Mouse (Mus musculus) stomach, embryonic 14.5 days (tissue): ENCODE data around the gene Jtb. TPM values are rescaled to one million over a fixed set of nuclear protein-coding genes. Genes with fewer than 3 reads are reported as not detected.

Experiments used
- ATAC-seq: fragments of 200-750 bp; cut with Nextera tagmentation; 2 replicates; pipeline ENCODE4 v1.8.0; 2017; ENCODE audit warnings: low read depth, moderate TSS enrichment; ENCODE audit not compliant: insufficient number of reproducible peaks, insufficient read depth, low FRiP score
- H3K27ac ChIP-seq: fragments of 300-500 bp; sonication (generic); 2 replicates; pipeline ENCODE4 v1.5.1; 2014; ENCODE audit warnings: mild to moderate bottlenecking, low read length, moderate library complexity, mixed read lengths
- H3K27me3 ChIP-seq: fragments of 300-500 bp; sonication (generic); 2 replicates; pipeline ENCODE4 v1.6.1; 2014; ENCODE audit warnings: low read length, control low read depth, mixed read lengths; ENCODE audit not compliant: control insufficient read depth, insufficient read depth
- H3K36me3 ChIP-seq: fragments of 300-500 bp; sonication (generic); 2 replicates; pipeline ENCODE4 v1.6.1; 2014; ENCODE audit warnings: mild to moderate bottlenecking, control low read depth, low read length, moderate library complexity, mixed read lengths; ENCODE audit not compliant: control insufficient read depth, insufficient read depth
- H3K4me1 ChIP-seq: fragments of 300-500 bp; sonication (generic); 2 replicates; pipeline ENCODE4 v1.6.1; 2014; ENCODE audit warnings: low read length, control low read depth, mixed read lengths; ENCODE audit not compliant: control insufficient read depth, insufficient read depth
- H3K4me2 ChIP-seq: fragments of 300-500 bp; sonication (generic); replicated peaks from 2 replicates; pipeline ENCODE4 v1.6.1; 2014; ENCODE audit warnings: low read depth, low read length, control low read depth
- H3K4me3 ChIP-seq: fragments of 300-500 bp; sonication (generic); 2 replicates; pipeline ENCODE4 v1.5.1; 2014; ENCODE audit warnings: low read depth, low read length, control low read depth
- H3K9ac ChIP-seq: fragments of 300-500 bp; sonication (generic); replicated peaks from 2 replicates; pipeline ENCODE4 v1.6.1; 2014; ENCODE audit warnings: low read depth, mild to moderate bottlenecking, control low read depth, low read length, moderate library complexity, mixed read lengths
- H3K9me3 ChIP-seq: fragments of 300-500 bp; sonication (generic); 2 replicates; pipeline ENCODE4 v1.6.1; 2016; ENCODE audit warnings: low read depth, low read length, control low read depth; ENCODE audit not compliant: control insufficient read depth
- WGBS: fragments of 180-500 bp; shearing (Covaris S2); extraction: QIAGEN DNeasy Blood & Tissue Kit; methylation state at CpG from one replicate; pipeline ENCODE4 v1.1.7; 2014; 5-methylcytosine and 5-hydroxymethylcytosine counted together
- polyA plus RNA-seq: library from polyadenylated mRNA; unstranded; fragments of >200 nt; fragmentation: Nextera tagmentation; extraction: Ambion mirVana; gene quantifications from 2 replicates; pipeline ENCODE4 v1.2.1, GENCODE M21; 2014

Gene Jtb
- polyA plus RNA-seq, 1 experiment from 2014 or later: 112 TPM

- no peak overlapping the region for H3K9ac ChIP-seq
- H3K36me3 ChIP-seq: peaks cover 14% of the 10 kb centered on the region
- no peaks in the 10 kb centered on the region for H3K27me3 ChIP-seq
- H3K4me2 ChIP-seq: no peak overlapping the region
- H3K9me3 ChIP-seq: no peaks in the 10 kb centered on the region
- WGBS: 92% methylated on average over 2 of the region's 2 CpGs
- ATAC-seq: no peak
- H3K4me3 ChIP-seq: no peak overlapping the region
- no peak overlapping the region for H3K27ac ChIP-seq
- H3K4me1 ChIP-seq: no peaks in the 10 kb centered on the region
Observed at GRCm38 (mm10) chr3:90204582-90204981, 26.8 kb upstream of the Jtb start.

- Histone ChIP-seq H3K9ac (no peak overlapping the region), H3K4me2 (no peak overlapping the region), H3K9me3 (no peaks in the 10 kb centered on the region), H3K4me1 (peaks cover 11% of the 10 kb centered on the region; the same call in 1 of the 2 replicates), H3K27me3 (no peaks in the 10 kb centered on the region), H3K4me3 (no peak overlapping the region), H3K27ac (no peak overlapping the region), H3K36me3 (peaks cover 43% of the 10 kb centered on the region)
- ATAC-seq: no peak
- 89% methylated on average over 2 of the region's 2 CpGs for WGBS
Observed at GRCm38 (mm10) chr3:90208662-90209061, 22.7 kb upstream of the Jtb start.

GRCm38 (mm10) chr3:90209908-90210566 is 21.4 kb upstream of the Jtb start:
- Histone ChIP-seq H3K9ac (no peak overlapping the region), H3K36me3 (peaks cover 43% of the 10 kb centered on the region), H3K4me1 (peaks cover 11% of the 10 kb centered on the region; the same call in 1 of the 2 replicates), H3K4me3 (no peak overlapping the region), H3K4me2 (no peak overlapping the region), H3K27ac (no peak overlapping the region), H3K9me3 (no peaks in the 10 kb centered on the region), H3K27me3 (no peaks in the 10 kb centered on the region)
- no peak for ATAC-seq
- 89% methylated on average over 5 of the region's 5 CpGs for WGBS

- WGBS: 76% methylated on average over 13 of the region's 13 CpGs
- Histone ChIP-seq H3K27me3 (no peaks in the 10 kb centered on the region), H3K36me3 (peaks cover 43% of the 10 kb centered on the region), H3K9ac (no peak overlapping the region), H3K4me3 (peak overlapping the region; percentile 55), H3K27ac (no peak overlapping the region), H3K4me1 (peaks cover 11% of the 10 kb centered on the region; the same call in 1 of the 2 replicates), H3K9me3 (no peaks in the 10 kb centered on the region), H3K4me2 (peak overlapping the region; percentile 94)
- no peak for ATAC-seq
Observed at GRCm38 (mm10) chr3:90211475-90212398, 19.7 kb upstream of the Jtb start.

- Histone ChIP-seq H3K9ac (peak overlapping the region; percentile 72), H3K4me3 (peak overlapping the region; percentile 55), H3K27ac (no peak overlapping the region; the same call in 1 of the 2 replicates), H3K27me3 (no peaks in the 10 kb centered on the region), H3K4me2 (peak overlapping the region; percentile 94), H3K4me1 (peaks cover 11% of the 10 kb centered on the region; the same call in 1 of the 2 replicates), H3K36me3 (peaks cover 43% of the 10 kb centered on the region), H3K9me3 (no peaks in the 10 kb centered on the region)
- WGBS: 8% methylated on average over 5 of the region's 5 CpGs
- no peak for ATAC-seq
Observed at GRCm38 (mm10) chr3:90212723-90213122, 18.7 kb upstream of the Jtb start.

- H3K27me3 ChIP-seq: no peaks in the 10 kb centered on the region
- ATAC-seq: peak; percentile 95
- WGBS: 0% methylated on average over 42 of the region's 42 CpGs
- peak within 1 kb of the TSS; percentile 72 for H3K9ac ChIP-seq
- H3K27ac ChIP-seq: peak within 1 kb of the TSS; percentile 80
- H3K4me3 ChIP-seq: peak within 1 kb of the TSS; percentile 55
- peak within 1 kb of the TSS; percentile 94 for H3K4me2 ChIP-seq
- H3K36me3 ChIP-seq: peaks cover 37% of the 10 kb centered on the region
- H3K9me3 ChIP-seq: no peaks in the 10 kb centered on the region
- peaks cover 11% of the 10 kb centered on the region; the same call in 1 of the 2 replicates for H3K4me1 ChIP-seq
Observed at GRCm38 (mm10) chr3:90213377-90213866, 18.0 kb upstream of the Jtb start, which contains the start of the genes Rps27 and Rab13. Rps27 (minus strand) TSS chr3:90213651. Rab13 (plus strand) TSS chr3:90213695.

GRCm38 (mm10) chr3:90213956-90214684 is 17.3 kb upstream of the Jtb start:
- H3K4me2 ChIP-seq: peak overlapping the region; percentile 65
- peak overlapping the region; percentile 55 for H3K4me3 ChIP-seq
- H3K9me3 ChIP-seq: no peaks in the 10 kb centered on the region
- whole genome bisulfite sequencing: 15% methylated on average over 12 of the region's 12 CpGs
- peaks cover 30% of the 10 kb centered on the region for H3K36me3 ChIP-seq
- no peak for ATAC-seq
- H3K27me3 ChIP-seq: no peaks in the 10 kb centered on the region
- H3K27ac ChIP-seq: no peak overlapping the region
- H3K9ac ChIP-seq: peak overlapping the region; percentile 4; the same call in 1 of the 2 replicates
- H3K4me1 ChIP-seq: peaks cover 11% of the 10 kb centered on the region; the same call in 1 of the 2 replicates
